Comparison of ENCODE assay signal across 21 mouse cellular contexts in genomic region chr16:30016064-30016463, GRCm38 (mm10). TPM values are rescaled to one million over a fixed set of nuclear protein-coding genes. Genes with fewer than 3 reads are reported as not detected.
DNase-seq lines count a peak whose midpoint lies in the region; ATAC-seq and TF ChIP-seq lines count a peak whose summit lies in the region.
"Had no signal": no experiment of that assay in that cellular context is flagged by ENCODE, and none has a peak within 500 bp of the region (broad histone marks: within the 10 kb centered on the region; RNA-seq: fewer than 3 reads in every experiment).

No protein-coding gene starts in this region.

- no peak overlapping the region for H3K4me3 ChIP-seq in lung, postnatal 0 days (ENCODE audit: low read depth, low read length)
- no peak overlapping the region for H3K4me3 ChIP-seq in lung, adult 2 months (replicated peaks; ENCODE audit: extremely low read depth, low read depth, low read length)
- no peak overlapping the region for H3K4me3 ChIP-seq in embryonic facial prominence, embryonic 10.5 days
- H3K4me3 ChIP-seq: embryonic facial prominence, embryonic 12.5 days; forebrain, embryonic 15.5 days; heart, embryonic 10.5 days; hindbrain, embryonic 12.5 days had no signal

- no peaks in the 10 kb centered on the region for H3K36me3 ChIP-seq in lung, postnatal 0 days (ENCODE audit: insufficient read depth, low read length)
- no peaks in the 10 kb centered on the region for H3K36me3 ChIP-seq in embryonic facial prominence, embryonic 10.5 days (replicated peaks)
- H3K36me3 ChIP-seq: embryonic facial prominence, embryonic 12.5 days; forebrain, embryonic 15.5 days; heart, embryonic 10.5 days; hindbrain, embryonic 12.5 days had no signal

- H3K9ac ChIP-seq in lung, postnatal 0 days (replicated peaks; ENCODE audit: low read depth) = no peak overlapping the region
- H3K9ac ChIP-seq: embryonic facial prominence, embryonic 12.5 days; forebrain, embryonic 15.5 days; hindbrain, embryonic 12.5 days had no signal

- no peak for TF ChIP-seq CTCF in lung, postnatal 0 days (IDR thresholded peaks at IDR 0.05)
- no peak for TF ChIP-seq CTCF in lung, adult 2 months (IDR thresholded peaks at IDR 0.05; ENCODE audit: insufficient read depth, low read length)

- TF ChIP-seq POLR2A in lung, adult 2 months (IDR thresholded peaks at IDR 0.05; ENCODE audit: borderline replicate concordance, extremely low read depth, low read depth, low read length) = no peak

- H3K4me2 ChIP-seq in lung, postnatal 0 days (replicated peaks; ENCODE audit: low read depth, low read length) = no peak overlapping the region
- H3K4me2 ChIP-seq: embryonic facial prominence, embryonic 12.5 days; forebrain, embryonic 15.5 days; hindbrain, embryonic 12.5 days had no signal

- peak; percentile 52 for DNase-seq in lung, postnatal 0 days (ENCODE audit: low spot score)
- no peak for DNase-seq in lung, adult 2 months
- no peak for DNase-seq in embryonic facial prominence, embryonic 10.5 days (ENCODE audit: low spot score)
- no peak for DNase-seq in spleen, postnatal 4 days (ENCODE audit: low spot score in 2 of 2)
- no peak for DNase-seq in cerebellum, adult 11 months
- DNase-seq: adrenal gland, postnatal 10 days; B cell, adult 2 months; cerebellum, adult 11-12 months; cerebellum, adult 9-10 months; cerebellum, postnatal 36 days; gastrocnemius, postnatal 36 days; heart, adult 18-20 months; heart, postnatal 10 days; heart, postnatal 4 days had no signal

- H3K4me1 ChIP-seq in lung, postnatal 0 days (ENCODE audit: insufficient read depth, low read depth, low read length) = no peaks in the 10 kb centered on the region
- H3K4me1 ChIP-seq in lung, adult 2 months (ENCODE audit: control insufficient read depth, insufficient read depth, low read length) = no peaks in the 10 kb centered on the region
- H3K4me1 ChIP-seq in embryonic facial prominence, embryonic 10.5 days = peaks cover 57% of the 10 kb centered on the region

- no peaks in the 10 kb centered on the region for H3K27me3 ChIP-seq in lung, postnatal 0 days (replicated peaks; ENCODE audit: insufficient read depth, low read length)
- H3K27me3 ChIP-seq in embryonic facial prominence, embryonic 10.5 days (replicated peaks; ENCODE audit: low read depth, poor library complexity, severe bottlenecking) = peaks cover 34% of the 10 kb centered on the region
- H3K27me3 ChIP-seq: embryonic facial prominence, embryonic 12.5 days had no signal

- ATAC-seq in lung, postnatal 0 days = no peak
- peak; percentile 79 for ATAC-seq in megakaryocyte, adult 5-6 weeks (ENCODE audit: poor library complexity, severe bottlenecking)
- ATAC-seq: forebrain, embryonic 15.5 days; hindbrain, embryonic 16.5 days; inflammation-experienced regulatory T-cells, adult 6 months had no signal

- no peak overlapping the region for H3K27ac ChIP-seq in lung, postnatal 0 days (ENCODE audit: low read length)
- peak overlapping the region; percentile 40; the same call in 1 of the 2 replicates for H3K27ac ChIP-seq in embryonic facial prominence, embryonic 10.5 days (replicated peaks)
- H3K27ac ChIP-seq: embryonic facial prominence, embryonic 12.5 days; forebrain, embryonic 15.5 days; heart, embryonic 10.5 days; hindbrain, embryonic 12.5 days had no signal

- H3K9me3 ChIP-seq in lung, postnatal 0 days (ENCODE audit: low read length) = no peaks in the 10 kb centered on the region
- no peaks in the 10 kb centered on the region for H3K9me3 ChIP-seq in embryonic facial prominence, embryonic 10.5 days
- H3K9me3 ChIP-seq: embryonic facial prominence, embryonic 12.5 days; forebrain, embryonic 15.5 days; heart, embryonic 10.5 days; hindbrain, embryonic 12.5 days had no signal

- 15% methylated on average over 3 of the region's 3 CpGs for WGBS in lung, postnatal 0 days
- 60% methylated on average over 3 of the region's 3 CpGs for WGBS in lung, adult 2 months
- WGBS in embryonic facial prominence, embryonic 10.5 days = 49% methylated on average over 3 of the region's 3 CpGs

- TF ChIP-seq EP300 in lung, postnatal 0 days (IDR thresholded peaks at IDR 0.05) = no peak

RNA-seq across cellular contexts. Expression of gene Hes1, which starts 48.1 kb away (rescaled TPM):
- 89.1 and 93.9 TPM in 2 replicates for polyA plus RNA-seq in lung, postnatal 0 days (2015; fragmentation: Nextera tagmentation; extraction: Ambion mirVana)
- 167 and 332 TPM in 2 replicates for polyA plus RNA-seq in lung, adult 2 months (2012; rRNA removed)
- 43.3 and 47.2 TPM in 2 replicates for polyA plus RNA-seq in embryonic facial prominence, embryonic 10.5 days (2016; fragmentation: Nextera tagmentation; extraction: Ambion mirVana)
- 0.60 and 0.71 TPM in 2 replicates for total RNA-seq in megakaryocyte, adult 5-6 weeks (2015)
- 0.18 and 0.49 TPM in 2 replicates for total RNA-seq in megakaryocyte, adult 5-6 weeks (2017)
